Mouse (Mus musculus) embryo, embryonic 11 days (tissue): ENCODE results near the gene Il6ra.

Experiments
- DNase-seq: peaks from one replicate; pipeline ENCODE4 v3.0.0-alpha.2; 2015

Gene Il6ra

DNA sequence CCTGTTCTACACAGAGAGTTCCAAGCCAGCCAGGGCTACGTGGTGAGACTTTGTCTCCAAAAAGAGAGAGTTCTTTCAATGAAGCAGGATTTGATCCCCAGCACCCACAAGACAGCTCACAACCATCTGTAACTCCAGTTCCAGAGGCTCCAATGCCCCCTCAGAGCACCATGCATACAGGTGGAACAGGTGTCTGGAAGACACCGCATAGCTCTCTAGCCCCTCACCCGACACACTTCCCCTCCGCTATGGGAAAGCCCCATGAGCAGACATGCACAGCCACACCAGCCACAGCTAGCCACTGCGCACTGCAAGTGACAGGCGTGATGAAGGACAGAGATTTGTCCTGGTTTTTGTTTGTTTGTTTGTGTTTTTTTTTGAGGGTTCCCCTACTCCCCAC, 4.2 kb downstream of the Il6ra start:
- no peak for DNase-seq

GRCm38 (mm10) chr3:89907846-89908245, 5.2 kb downstream of the Il6ra start:
- DNase-seq: no peak

- DNase-seq: no peak
Observed at GRCm38 (mm10) chr3:89899511-89899908, 13.5 kb downstream of the Il6ra start.

- no peak for DNase-seq
Observed at GRCm38 (mm10) chr3:89898870-89899510, 14.0 kb downstream of the Il6ra start.

- DNase-seq: no peak
Observed at GRCm38 (mm10) chr3:89898011-89898410, 15.0 kb downstream of the Il6ra start.

- DNase-seq: no peak
Observed at GRCm38 (mm10) chr3:89897204-89897796, 15.7 kb downstream of the Il6ra start.

DNA sequence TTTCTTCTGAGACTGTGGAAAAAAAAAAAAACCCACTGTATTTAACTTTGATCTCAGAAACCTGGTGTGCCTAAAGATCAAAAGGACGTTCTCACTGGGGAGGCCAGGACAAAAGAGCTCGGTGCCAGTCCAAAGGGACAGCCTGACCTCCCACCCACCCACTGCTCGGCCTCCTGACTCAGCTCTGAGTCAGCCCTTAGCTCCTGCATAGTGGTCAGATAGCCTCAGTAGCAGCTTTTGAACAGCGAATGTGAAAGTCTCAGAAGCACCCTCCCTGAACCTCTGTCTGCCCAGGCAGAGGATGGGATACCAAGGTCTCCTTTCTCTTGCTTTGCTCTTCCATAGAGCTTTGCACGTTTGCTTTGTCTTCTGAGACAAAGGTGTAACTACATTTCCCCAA, 16.4 kb downstream of the Il6ra start:
- no peak for DNase-seq

DNA sequence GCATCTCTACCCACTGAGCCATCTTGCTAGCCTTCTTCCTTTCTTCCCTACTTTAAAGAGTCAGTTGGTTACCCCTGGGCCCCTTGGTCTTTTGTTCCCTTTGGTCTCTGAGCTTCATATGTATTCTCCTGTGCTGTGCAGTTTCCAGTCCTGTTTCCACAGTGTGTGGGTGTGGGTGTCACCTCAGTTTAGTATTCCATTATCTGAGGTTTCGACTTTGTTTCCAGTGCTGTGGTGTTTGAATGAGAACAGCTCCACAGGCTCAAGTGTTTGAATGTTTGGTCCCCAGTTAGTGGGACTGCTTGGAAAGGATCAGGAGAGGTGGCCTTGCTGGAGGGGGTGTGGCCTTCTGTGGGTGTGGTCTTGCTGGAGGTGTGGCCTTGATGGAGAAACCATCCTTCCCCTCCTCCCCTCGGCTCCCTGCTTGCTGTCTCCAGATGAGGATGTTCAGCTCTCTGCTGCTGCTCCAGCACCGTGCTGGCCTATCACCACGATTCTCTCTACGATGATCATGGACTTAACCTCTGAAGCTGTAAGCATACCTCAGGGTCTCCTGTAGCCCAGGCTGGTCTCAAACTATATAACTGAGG, 20.4 kb downstream of the Il6ra start:
- DNase-seq: no peak

- no peak for DNase-seq
Observed at GRCm38 (mm10) chr3:89891696-89892095, 21.3 kb downstream of the Il6ra start.

DNA sequence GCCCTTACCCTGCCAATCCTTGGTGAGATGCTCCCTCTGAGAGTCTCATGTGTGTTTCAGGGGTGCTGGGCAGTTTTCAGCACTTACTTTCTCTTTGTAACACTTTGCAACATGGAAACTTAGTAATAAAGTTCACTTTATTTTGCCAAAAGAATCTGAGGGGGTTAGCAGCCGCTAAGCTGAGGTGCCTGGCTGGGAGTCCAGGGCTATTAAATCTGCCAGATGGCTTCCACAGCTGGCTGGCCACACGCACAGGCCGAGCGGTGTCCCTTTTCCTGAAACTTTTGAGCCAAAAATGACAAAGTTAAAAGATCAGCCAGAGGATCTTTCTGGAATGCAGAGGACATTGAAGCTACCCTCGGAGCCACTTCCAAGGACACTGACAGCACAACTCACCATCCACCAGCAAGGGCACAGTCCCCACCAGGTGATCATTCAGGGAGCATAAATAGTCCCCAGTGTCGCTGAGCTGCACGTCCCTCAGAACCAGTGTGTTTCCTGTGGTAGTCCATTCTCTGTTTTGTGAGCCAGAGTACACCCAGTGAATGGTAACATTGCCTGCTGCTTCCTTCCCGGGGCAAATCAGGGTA, 23.1 kb downstream of the Il6ra start:
- DNase-seq: no peak

DNA sequence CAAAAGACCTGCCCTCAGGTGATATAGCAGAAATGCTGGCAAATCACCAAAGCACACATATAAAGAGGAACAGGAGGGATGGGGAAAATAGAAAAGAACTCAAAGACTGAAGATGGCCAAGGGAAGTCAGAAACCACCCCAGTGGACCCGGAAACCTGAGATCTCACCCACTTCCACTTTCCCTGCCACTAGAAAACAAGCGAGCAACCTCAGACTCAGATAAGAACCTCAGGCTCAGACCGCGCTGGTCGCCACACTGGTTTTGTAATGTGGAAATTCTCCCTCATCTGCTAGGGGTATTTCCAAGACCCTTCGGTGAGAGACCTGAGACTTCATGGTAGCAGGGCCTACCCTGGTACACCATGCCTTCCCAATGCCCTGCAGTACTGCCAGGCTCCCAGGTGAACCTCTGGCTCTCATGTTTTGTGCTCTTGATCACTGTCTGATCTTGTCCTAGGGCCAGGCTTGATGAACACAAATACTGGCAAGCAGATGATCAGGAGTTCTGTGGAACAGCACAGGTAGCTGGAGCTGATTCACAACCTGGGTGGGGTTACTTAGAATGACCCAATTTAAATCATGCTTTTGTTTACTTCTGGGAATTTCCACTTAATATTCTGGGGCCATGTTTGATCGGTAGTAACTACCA, 25.3 kb downstream of the Il6ra start:
- DNase-seq: no peak

- DNase-seq: no peak
Observed at GRCm38 (mm10) chr3:89885766-89886165, 27.2 kb downstream of the Il6ra start.

GRCm38 (mm10) chr3:89883582-89884041, 29.4 kb downstream of the Il6ra start:
- no peak for DNase-seq

DNA sequence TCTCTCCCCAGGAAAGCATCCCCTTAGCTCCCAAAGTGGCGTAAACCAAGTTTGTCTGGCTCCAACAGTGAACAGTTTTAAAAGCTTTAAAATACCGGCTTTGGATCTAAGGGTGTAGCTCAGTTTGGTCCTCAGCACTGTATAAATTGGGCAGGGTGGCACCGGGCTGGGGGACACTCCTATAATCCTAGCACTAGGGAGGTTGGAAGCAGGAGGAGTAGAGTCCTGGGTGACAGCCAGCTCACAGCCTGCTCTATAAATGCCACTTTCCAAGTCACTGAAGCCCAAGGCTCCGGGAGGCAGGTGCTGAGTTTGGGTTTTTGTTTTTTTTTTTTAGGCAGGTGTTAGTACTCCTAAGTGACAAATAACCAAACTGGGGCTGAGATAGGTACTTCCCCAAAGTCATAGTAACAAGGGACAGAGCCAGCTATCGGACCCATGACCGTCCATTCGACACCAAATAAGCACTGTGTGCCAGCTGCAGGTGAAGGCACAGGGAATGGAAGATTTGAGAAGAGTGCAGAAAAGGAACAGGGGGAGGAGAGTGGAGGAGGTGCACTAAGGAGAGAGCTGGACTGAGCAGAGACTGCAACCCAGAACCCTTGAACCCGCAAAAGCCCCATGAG, 30.3 kb downstream of the Il6ra start:
- DNase-seq: no peak

DNA sequence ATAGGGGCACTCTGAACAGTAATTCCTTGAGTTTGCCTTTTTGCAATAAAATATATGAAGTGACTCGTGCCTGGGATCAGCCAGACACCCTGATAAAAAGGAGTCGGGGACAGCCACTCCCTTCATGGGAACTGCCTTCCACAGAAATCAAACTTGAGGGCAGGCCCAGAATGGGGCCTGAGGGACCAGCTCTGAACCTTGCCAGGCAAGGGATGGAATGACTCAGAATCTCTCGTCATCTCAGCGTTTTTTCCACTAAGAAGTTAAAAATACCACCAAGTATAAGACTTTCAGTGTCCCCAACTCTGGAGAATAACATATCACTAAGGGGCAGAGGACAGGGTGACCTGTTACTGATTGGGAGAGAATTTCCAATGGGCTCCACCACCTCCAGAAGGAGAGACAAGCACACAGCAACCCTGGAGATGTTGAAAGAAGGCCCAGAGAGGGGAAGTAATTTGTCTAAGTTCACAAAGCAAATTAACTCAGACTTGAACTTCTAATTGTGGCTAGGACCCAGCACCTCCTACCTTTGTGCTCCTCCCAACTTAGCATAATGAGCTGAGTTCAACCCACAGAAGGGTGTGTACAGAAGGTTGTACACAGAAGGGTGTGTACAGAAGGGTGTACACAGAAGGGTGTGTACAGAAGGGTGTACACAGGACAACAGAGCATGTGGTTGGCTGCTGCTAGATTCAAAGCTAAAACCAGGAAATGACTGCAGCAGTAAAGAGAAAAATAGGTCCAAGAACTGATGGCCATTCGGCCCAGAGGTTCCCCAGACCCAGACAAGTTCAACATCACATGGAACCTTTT, 32.8 kb downstream of the Il6ra start:
- DNase-seq: no peak

- DNase-seq: no peak
Observed at GRCm38 (mm10) chr3:89879326-89879725, 33.7 kb downstream of the Il6ra start.

- no peak for DNase-seq
Observed at GRCm38 (mm10) chr3:89878456-89878855, 34.5 kb downstream of the Il6ra start.

DNA sequence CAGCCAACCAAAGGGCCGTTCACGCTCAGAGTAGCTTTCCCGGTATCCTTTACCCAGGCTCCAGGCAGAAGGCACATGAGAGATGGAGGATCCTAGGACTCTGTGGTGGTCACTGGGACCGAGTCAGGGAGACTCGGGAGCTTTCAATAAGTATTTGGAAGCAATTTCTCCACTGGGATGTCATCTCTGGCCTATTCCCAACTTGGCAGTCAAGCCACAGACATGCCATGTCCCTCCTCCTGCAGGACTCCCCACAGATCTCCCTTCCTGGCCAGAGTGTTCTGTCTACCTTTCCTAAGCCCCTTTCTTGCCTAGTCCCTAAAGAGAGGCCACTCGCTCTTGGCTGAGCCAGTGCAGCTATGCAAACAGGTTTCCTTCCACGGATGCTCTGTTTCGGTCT, 35.9 kb downstream of the Il6ra start:
- DNase-seq: no peak

DNA sequence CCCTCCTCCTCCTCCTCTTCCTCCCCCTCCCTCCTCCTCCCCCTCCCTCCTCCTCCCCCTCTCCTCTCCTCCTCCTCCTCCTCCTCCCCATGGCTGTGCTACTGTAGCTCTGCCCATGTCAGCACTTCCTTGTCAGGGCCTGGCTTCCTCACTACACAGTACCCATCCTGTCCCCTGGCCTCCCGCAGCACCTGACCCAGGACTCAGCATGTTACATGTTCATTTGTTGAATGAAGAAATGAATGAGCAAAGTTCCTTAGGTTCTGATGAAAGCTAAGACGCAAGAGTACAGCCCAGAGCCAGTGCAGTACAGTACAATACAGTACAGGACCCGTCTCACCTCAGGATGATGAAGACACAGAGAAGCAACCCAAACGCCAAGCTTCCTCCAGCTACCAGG, 36.5 kb downstream of the Il6ra start:
- DNase-seq: no peak

DNA sequence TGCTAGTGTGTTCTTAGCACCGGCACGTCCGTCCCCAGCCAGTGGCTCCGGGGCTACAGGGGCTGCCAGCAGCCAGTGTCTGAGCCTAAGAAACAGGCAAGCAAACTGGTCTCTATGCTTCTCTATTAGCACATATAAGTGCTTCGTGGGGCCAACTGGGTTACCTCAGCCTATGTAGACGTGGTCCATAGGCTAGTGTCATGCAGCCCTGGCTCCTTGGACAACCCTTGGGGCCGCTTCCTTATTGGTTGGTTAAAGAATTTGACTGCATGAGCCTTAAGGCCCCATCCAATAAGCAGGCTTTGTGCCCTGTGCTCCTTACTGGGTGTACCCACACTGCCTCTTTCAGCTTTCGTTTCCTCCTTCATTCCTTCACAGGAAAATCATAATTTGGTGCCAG, 37.2 kb downstream of the Il6ra start:
- no peak for DNase-seq

- DNase-seq: no peak
Observed at GRCm38 (mm10) chr3:89875021-89875420, 38.0 kb downstream of the Il6ra start.

DNA sequence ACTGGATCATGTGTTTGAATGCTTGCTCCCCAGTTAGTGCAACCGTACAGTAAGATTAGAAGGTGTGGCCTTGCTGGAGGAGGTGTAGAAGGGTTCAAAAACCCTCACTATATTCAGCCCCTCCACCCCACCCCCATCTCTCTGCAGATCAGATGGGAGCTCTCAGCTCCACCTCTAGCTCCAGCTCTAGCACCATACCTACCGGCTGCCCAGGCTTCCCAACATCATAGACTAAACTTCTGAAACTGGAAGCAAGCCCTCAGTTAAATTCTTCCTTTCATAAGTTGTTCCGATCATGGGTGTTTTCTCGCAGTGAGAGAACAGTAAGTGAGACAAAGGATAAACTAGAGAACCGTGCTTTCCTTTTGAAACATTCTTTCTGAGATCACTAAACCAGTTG, 38.9 kb downstream of the Il6ra start:
- no peak for DNase-seq
